Mouse (Mus musculus): ENCODE results near the gene Rhbdl3. TPM values are rescaled to one million over a fixed set of nuclear protein-coding genes. Genes with fewer than 3 reads are reported as not detected.

The Rhbdl3 gene
- polyA plus RNA-seq, 1 experiment from 2014 or later = 0.29 TPM

GRCm38 (mm10) chr11:80391407-80392120, 90.9 kb downstream of the Rhbdl3 start:
- 89% methylated on average over 2 of the region's 2 CpGs for WGBS (ENCODE audit: insufficient replicate concordance)
- Histone ChIP-seq H3K27me3 (replicated peaks) (no peaks in the 10 kb centered on the region), H3K27ac (no peak overlapping the region), H3K4me2 (no peak overlapping the region), H3K9me3 (replicated peaks) (no peaks in the 10 kb centered on the region), H3K9ac (no peak overlapping the region), H3K4me1 (peaks cover 13% of the 10 kb centered on the region), H3K36me3 (peaks cover 89% of the 10 kb centered on the region), H3K4me3 (no peak overlapping the region)
- ATAC-seq = no peak

GRCm38 (mm10) chr11:80395930-80396329, 95.2 kb downstream of the Rhbdl3 start:
- 89% methylated on average over 3 of the region's 3 CpGs for WGBS (ENCODE audit: insufficient replicate concordance)
- no peaks in the 10 kb centered on the region for H3K27me3 ChIP-seq (replicated peaks)
- H3K4me1 ChIP-seq = no peaks in the 10 kb centered on the region
- ATAC-seq = no peak
- H3K4me2 ChIP-seq = no peak overlapping the region
- H3K9ac ChIP-seq = no peak overlapping the region
- no peaks in the 10 kb centered on the region for H3K9me3 ChIP-seq (replicated peaks)
- H3K36me3 ChIP-seq = peaks cover 88% of the 10 kb centered on the region
- H3K27ac ChIP-seq = no peak overlapping the region
- H3K4me3 ChIP-seq = no peak overlapping the region

GRCm38 (mm10) chr11:80396617-80397016, 95.9 kb downstream of the Rhbdl3 start:
- 88% methylated on average over 4 of the region's 4 CpGs for WGBS (ENCODE audit: insufficient replicate concordance)
- H3K27ac ChIP-seq = no peak overlapping the region

More at GRCm38 (mm10) chr11:80396617-80397016, 95.9 kb downstream of the Rhbdl3 start:
- H3K36me3 ChIP-seq = peaks cover 87% of the 10 kb centered on the region
- no peaks in the 10 kb centered on the region for H3K9me3 ChIP-seq (replicated peaks)
- no peak overlapping the region for H3K4me2 ChIP-seq
- no peak for ATAC-seq
- no peaks in the 10 kb centered on the region for H3K27me3 ChIP-seq (replicated peaks)
- no peak overlapping the region for H3K4me3 ChIP-seq
- H3K9ac ChIP-seq = no peak overlapping the region
- no peaks in the 10 kb centered on the region for H3K4me1 ChIP-seq

Other genes with a start within 250 kb of the Rhbdl3 start
- gene Crlf3, start 219.9 kb upstream of the Rhbdl3 start, polyA plus RNA-seq (2016; fragmentation: Nextera tagmentation; extraction: Ambion mirVana) = 109 and 111 TPM in 2 replicates
- 15.0 and 15.9 TPM in 2 replicates for gene Atad5, start 211.5 kb upstream of the Rhbdl3 start, polyA plus RNA-seq (2016; fragmentation: Nextera tagmentation; extraction: Ambion mirVana)
- gene Tefm, start 158.7 kb upstream of the Rhbdl3 start, polyA plus RNA-seq (2016; fragmentation: Nextera tagmentation; extraction: Ambion mirVana) = 18.2 and 22.4 TPM in 2 replicates
- 2.7 and 2.8 TPM in 2 replicates for gene Adap2, start 146.8 kb upstream of the Rhbdl3 start, polyA plus RNA-seq (2016; fragmentation: Nextera tagmentation; extraction: Ambion mirVana)
- gene Rnf135, start 117.1 kb upstream of the Rhbdl3 start, polyA plus RNA-seq (2016; fragmentation: Nextera tagmentation; extraction: Ambion mirVana) = 4.2 and 5.0 TPM in 2 replicates
- gene Rhot1, start 91.9 kb upstream of the Rhbdl3 start, polyA plus RNA-seq (2016; fragmentation: Nextera tagmentation; extraction: Ambion mirVana) = 36.7 and 36.9 TPM in 2 replicates
- gene 5730455P16Rik, start 77.1 kb downstream of the Rhbdl3 start, polyA plus RNA-seq (2016; fragmentation: Nextera tagmentation; extraction: Ambion mirVana) = 11.3 and 12.0 TPM in 2 replicates
- gene Zfp207, start 82.4 kb downstream of the Rhbdl3 start, polyA plus RNA-seq (2016; fragmentation: Nextera tagmentation; extraction: Ambion mirVana) = 143 TPM in 2 replicates
- 228 and 233 TPM in 2 replicates for gene Psmd11, start 127.7 kb downstream of the Rhbdl3 start, polyA plus RNA-seq (2016; fragmentation: Nextera tagmentation; extraction: Ambion mirVana)
- gene Cdk5r1, start 176.1 kb downstream of the Rhbdl3 start, polyA plus RNA-seq (2016; fragmentation: Nextera tagmentation; extraction: Ambion mirVana) = 0.62 and 0.75 TPM in 2 replicates

Measured in liver, embryonic 12.5 days (tissue).